Mouse (Mus musculus): ENCODE results near the gene Ier5. TPM values are rescaled to one million over a fixed set of nuclear protein-coding genes. Genes with fewer than 3 reads are reported as not detected.

Gene Ier5
- polyA plus RNA-seq, 1 experiment from 2014 or later = 10.8 TPM

- Histone ChIP-seq H3K27me3 (no peaks in the 10 kb centered on the region), H3K4me3 (replicated peaks) (no peak overlapping the region), H3K9me3 (replicated peaks) (no peaks in the 10 kb centered on the region), H3K4me2 (replicated peaks) (no peak overlapping the region), H3K36me3 (no peaks in the 10 kb centered on the region), H3K9ac (no peak overlapping the region), H3K27ac (replicated peaks) (peak overlapping the region; percentile 1; the same call in 1 of the 2 replicates), H3K4me1 (peaks cover 79% of the 10 kb centered on the region)
- no peak for ATAC-seq (ENCODE audit: insufficient number of reproducible peaks, low FRiP score, low TSS enrichment, low read depth)
- WGBS = 39% methylated on average over 16 of the region's 16 CpGs
Observed at GRCm38 (mm10) chr1:155088847-155089603, 10.4 kb downstream of the Ier5 start.

- Histone ChIP-seq H3K4me1 (peaks cover 76% of the 10 kb centered on the region), H3K4me3 (replicated peaks) (no peak overlapping the region)
Observed at GRCm38 (mm10) chr1:155088046-155088445, 11.4 kb downstream of the Ier5 start.

GRCm38 (mm10) chr1:155086893-155087292, 12.5 kb downstream of the Ier5 start:
- no peak overlapping the region for H3K4me3 ChIP-seq (replicated peaks)
- H3K36me3 ChIP-seq = no peaks in the 10 kb centered on the region
- no peak for ATAC-seq (ENCODE audit: insufficient number of reproducible peaks, low FRiP score, low TSS enrichment, low read depth)
- peak overlapping the region; percentile 61 for H3K27ac ChIP-seq (replicated peaks)
- peaks cover 76% of the 10 kb centered on the region for H3K4me1 ChIP-seq
- no peaks in the 10 kb centered on the region for H3K9me3 ChIP-seq (replicated peaks)
- H3K9ac ChIP-seq = no peak overlapping the region
- no peaks in the 10 kb centered on the region for H3K27me3 ChIP-seq
- 19% methylated on average over 4 of the region's 4 CpGs for WGBS
- H3K4me2 ChIP-seq (replicated peaks) = no peak overlapping the region

More at GRCm38 (mm10) chr1:155088046-155088445, 11.4 kb downstream of the Ier5 start:
- Histone ChIP-seq H3K36me3 (no peaks in the 10 kb centered on the region), H3K27me3 (no peaks in the 10 kb centered on the region), H3K9me3 (replicated peaks) (no peaks in the 10 kb centered on the region), H3K9ac (no peak overlapping the region), H3K4me2 (replicated peaks) (no peak overlapping the region), H3K27ac (replicated peaks) (no peak overlapping the region)
- ATAC-seq (ENCODE audit: insufficient number of reproducible peaks, low FRiP score, low TSS enrichment, low read depth) = no peak
- WGBS = 81% methylated on average over 4 of the region's 4 CpGs

- H3K36me3 ChIP-seq = no peaks in the 10 kb centered on the region
- H3K4me1 ChIP-seq = peaks cover 71% of the 10 kb centered on the region
- H3K4me3 ChIP-seq (replicated peaks) = no peak overlapping the region
- peak overlapping the region; percentile 61 for H3K27ac ChIP-seq (replicated peaks)
- no peak overlapping the region for H3K9ac ChIP-seq
- no peak for ATAC-seq (ENCODE audit: insufficient number of reproducible peaks, low FRiP score, low TSS enrichment, low read depth)
- H3K9me3 ChIP-seq (replicated peaks) = no peaks in the 10 kb centered on the region
- H3K4me2 ChIP-seq (replicated peaks) = no peak overlapping the region
- no peaks in the 10 kb centered on the region for H3K27me3 ChIP-seq
- 18% methylated on average over 7 of the region's 7 CpGs for WGBS
Observed at GRCm38 (mm10) chr1:155086416-155086815, 13.0 kb downstream of the Ier5 start.

GRCm38 (mm10) chr1:155084839-155085238, 14.6 kb downstream of the Ier5 start:
- H3K4me1 ChIP-seq = peaks cover 60% of the 10 kb centered on the region

GRCm38 (mm10) chr1:155083271-155084265, 15.9 kb downstream of the Ier5 start:
- WGBS = 1% methylated on average over 58 of the region's 77 CpGs
- peak overlapping the region; percentile 80 for H3K4me2 ChIP-seq (replicated peaks)
- H3K9me3 ChIP-seq (replicated peaks) = no peaks in the 10 kb centered on the region
- H3K36me3 ChIP-seq = no peaks in the 10 kb centered on the region
- H3K9ac ChIP-seq = peak overlapping the region; percentile 54
- peak overlapping the region; percentile 95 for H3K27ac ChIP-seq (replicated peaks)
- H3K4me3 ChIP-seq (replicated peaks) = peak overlapping the region; percentile 51
- ATAC-seq (ENCODE audit: insufficient number of reproducible peaks, low FRiP score, low TSS enrichment, low read depth) = peak; percentile 93
- H3K27me3 ChIP-seq = no peaks in the 10 kb centered on the region
- H3K4me1 ChIP-seq = peaks cover 48% of the 10 kb centered on the region

More at GRCm38 (mm10) chr1:155084839-155085238, 14.6 kb downstream of the Ier5 start:
- Histone ChIP-seq H3K27ac (replicated peaks) (no peak overlapping the region), H3K9ac (no peak overlapping the region), H3K9me3 (replicated peaks) (no peaks in the 10 kb centered on the region), H3K27me3 (no peaks in the 10 kb centered on the region), H3K4me2 (replicated peaks) (no peak overlapping the region), H3K36me3 (no peaks in the 10 kb centered on the region), H3K4me3 (replicated peaks) (no peak overlapping the region)
- ATAC-seq (ENCODE audit: insufficient number of reproducible peaks, low FRiP score, low TSS enrichment, low read depth) = no peak
- 61% methylated on average over 8 of the region's 8 CpGs for WGBS

- Histone ChIP-seq H3K27me3 (no peaks in the 10 kb centered on the region), H3K4me1 (peaks cover 48% of the 10 kb centered on the region), H3K36me3 (no peaks in the 10 kb centered on the region), H3K4me3 (replicated peaks) (peak overlapping the region; percentile 51), H3K9ac (peak overlapping the region; percentile 44), H3K4me2 (replicated peaks) (peak overlapping the region; percentile 80), H3K9me3 (replicated peaks) (no peaks in the 10 kb centered on the region), H3K27ac (replicated peaks) (peak overlapping the region; percentile 95)
- WGBS = under 1% methylated on average over 17 of the region's 18 CpGs
- ATAC-seq (ENCODE audit: insufficient number of reproducible peaks, low FRiP score, low TSS enrichment, low read depth) = peak; percentile 32
Observed at GRCm38 (mm10) chr1:155082965-155083268, 16.5 kb downstream of the Ier5 start.

- Histone ChIP-seq H3K4me3 (replicated peaks) (peak overlapping the region; percentile 51), H3K27me3 (no peaks in the 10 kb centered on the region), H3K9me3 (replicated peaks) (no peaks in the 10 kb centered on the region), H3K36me3 (no peaks in the 10 kb centered on the region), H3K4me1 (peaks cover 47% of the 10 kb centered on the region), H3K9ac (0 out of 2 replicates have a peak overlapping the region, but pooled peaks have one; percentile 44), H3K4me2 (replicated peaks) (peak overlapping the region; percentile 80), H3K27ac (replicated peaks) (peak overlapping the region; percentile 95)
- whole genome bisulfite sequencing = 8% methylated on average over 11 of the region's 11 CpGs
- no peak for ATAC-seq (ENCODE audit: insufficient number of reproducible peaks, low FRiP score, low TSS enrichment, low read depth)
Observed at GRCm38 (mm10) chr1:155082158-155082964, 17.1 kb downstream of the Ier5 start.

- H3K4me3 ChIP-seq (replicated peaks) = no peak overlapping the region
- no peak for ATAC-seq (ENCODE audit: insufficient number of reproducible peaks, low FRiP score, low TSS enrichment, low read depth)
- no peak overlapping the region for H3K9ac ChIP-seq
- H3K4me1 ChIP-seq = peaks cover 34% of the 10 kb centered on the region
- H3K36me3 ChIP-seq = no peaks in the 10 kb centered on the region
- 58% methylated on average over 3 of the region's 3 CpGs for WGBS
- H3K27me3 ChIP-seq = no peaks in the 10 kb centered on the region
- no peak overlapping the region for H3K27ac ChIP-seq (replicated peaks)
- no peaks in the 10 kb centered on the region for H3K9me3 ChIP-seq (replicated peaks)
- H3K4me2 ChIP-seq (replicated peaks) = no peak overlapping the region
Observed at GRCm38 (mm10) chr1:155077675-155078074, 21.8 kb downstream of the Ier5 start.

GRCm38 (mm10) chr1:155075856-155076255, 23.6 kb downstream of the Ier5 start:
- 87% methylated on average over 7 of the region's 7 CpGs for WGBS
- H3K4me3 ChIP-seq (replicated peaks) = no peak overlapping the region
- no peak overlapping the region for H3K9ac ChIP-seq
- H3K36me3 ChIP-seq = no peaks in the 10 kb centered on the region
- no peak overlapping the region for H3K27ac ChIP-seq (replicated peaks)
- H3K9me3 ChIP-seq (replicated peaks) = no peaks in the 10 kb centered on the region
- peaks cover 43% of the 10 kb centered on the region for H3K4me1 ChIP-seq
- H3K27me3 ChIP-seq = no peaks in the 10 kb centered on the region
- H3K4me2 ChIP-seq (replicated peaks) = no peak overlapping the region
- no peak for ATAC-seq (ENCODE audit: insufficient number of reproducible peaks, low FRiP score, low TSS enrichment, low read depth)

Data from embryonic facial prominence, embryonic 15.5 days (tissue).